Mouse (Mus musculus): ENCODE results near the gene Mustn1.
A peak's percentile ranks its signal among the peaks of the same experiment; 100 is the strongest.

The Mustn1 gene

DNA sequence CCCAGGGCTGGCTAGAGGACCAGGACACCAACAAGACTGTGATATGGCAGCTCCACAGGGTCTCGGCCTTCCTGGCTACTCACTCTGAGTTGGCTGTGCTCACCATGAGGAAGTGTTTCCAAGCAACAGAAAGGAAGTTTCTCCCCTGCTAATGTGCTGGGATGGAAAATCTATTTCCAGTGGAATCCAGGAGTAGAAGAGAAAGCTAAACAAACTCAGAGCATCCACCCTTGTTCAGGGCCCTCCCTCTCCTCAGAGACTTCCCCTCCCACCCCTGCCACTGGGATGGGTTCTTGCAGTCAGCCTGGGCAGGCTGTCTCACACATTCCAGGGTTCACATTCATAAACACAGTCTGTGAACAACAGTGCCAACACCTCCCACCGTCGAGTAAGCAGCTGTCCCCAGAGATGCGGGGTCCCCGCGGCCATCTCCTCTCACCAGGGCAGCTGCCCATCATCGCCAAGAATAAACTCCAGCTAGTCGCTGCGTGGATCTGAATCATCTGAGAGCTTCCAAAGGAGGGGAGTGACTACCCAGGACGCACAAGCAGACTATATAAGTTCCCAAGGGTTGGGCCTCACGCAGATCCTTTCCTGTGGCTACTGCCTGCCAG is at the start of gene Mustn1:
Gene Mustn1 (plus strand): TSS at position 243 of the 614 bp plus-strand sequence.
- no peak for DNase-seq (ENCODE audit: low spot score)

DNA sequence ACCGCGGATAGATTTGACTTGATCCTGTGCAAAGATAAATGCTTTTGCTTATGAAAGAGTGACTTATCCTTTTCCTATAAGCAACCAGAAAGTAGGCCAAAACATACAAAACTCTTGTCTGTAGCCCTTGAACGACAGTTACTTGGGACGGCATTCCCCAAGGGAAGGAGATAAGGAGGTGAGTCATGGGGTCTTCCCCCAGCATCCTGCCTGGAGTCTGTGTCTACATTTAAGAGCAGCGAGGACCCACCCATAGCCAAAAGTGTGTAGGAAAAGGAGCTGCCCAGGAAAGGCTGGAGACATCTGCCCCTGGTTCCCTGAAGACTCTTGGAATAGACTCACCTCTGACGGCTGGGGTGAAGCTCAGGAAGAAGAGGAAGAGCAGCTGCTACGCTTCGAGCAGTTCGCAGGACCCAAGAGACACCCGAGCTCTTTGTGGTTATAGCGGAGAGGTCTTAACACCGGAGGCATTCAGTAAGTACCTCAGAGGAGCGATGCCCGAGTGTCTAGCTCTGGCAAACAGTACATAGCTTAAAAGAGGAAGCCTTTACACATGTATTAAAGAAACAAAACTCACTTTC is 41.5 kb upstream of the Mustn1 start:
- DNase-seq (ENCODE audit: low spot score) = no peak

DNA sequence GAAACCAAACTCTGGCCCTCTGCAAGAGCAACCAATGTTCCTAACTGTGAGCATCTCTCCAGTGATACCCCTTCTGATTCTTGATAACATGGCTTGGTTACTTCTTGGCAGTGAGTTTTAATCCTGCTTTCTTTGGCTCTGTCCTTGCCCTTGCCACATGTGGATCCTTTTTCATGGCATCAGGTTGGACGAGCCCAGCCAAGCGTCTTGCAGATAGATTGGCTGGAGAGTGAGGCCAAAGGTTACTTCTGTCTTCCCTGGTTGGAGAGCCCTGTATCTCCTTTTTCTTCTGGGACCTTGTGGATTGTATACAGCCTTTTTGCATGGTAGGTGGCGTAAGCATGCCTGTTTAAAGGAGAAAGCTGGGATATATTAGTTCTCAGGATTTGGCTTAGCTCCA is 35.3 kb upstream of the Mustn1 start:
- DNase-seq (ENCODE audit: low spot score) = no peak

DNA sequence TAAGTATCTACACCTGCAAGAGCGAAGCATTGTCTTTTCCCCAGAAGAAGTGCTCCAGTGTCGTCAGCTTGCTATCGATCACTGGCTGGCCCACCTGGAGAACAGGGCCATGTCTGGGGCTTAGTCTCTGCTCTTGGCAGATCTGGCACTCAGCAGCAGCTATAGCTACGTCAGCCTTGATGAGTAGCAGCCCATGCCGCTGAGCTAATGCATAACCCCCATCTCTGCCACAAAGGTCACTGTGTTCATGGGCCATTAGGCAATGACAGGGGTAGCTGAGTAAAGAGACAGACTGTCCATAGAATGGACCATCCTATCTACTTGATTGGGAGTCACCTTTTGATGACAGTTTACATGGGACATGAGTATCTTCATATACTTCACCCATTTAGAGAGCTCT is 28.5 kb upstream of the Mustn1 start:
- no peak for DNase-seq (ENCODE audit: low spot score)

DNA sequence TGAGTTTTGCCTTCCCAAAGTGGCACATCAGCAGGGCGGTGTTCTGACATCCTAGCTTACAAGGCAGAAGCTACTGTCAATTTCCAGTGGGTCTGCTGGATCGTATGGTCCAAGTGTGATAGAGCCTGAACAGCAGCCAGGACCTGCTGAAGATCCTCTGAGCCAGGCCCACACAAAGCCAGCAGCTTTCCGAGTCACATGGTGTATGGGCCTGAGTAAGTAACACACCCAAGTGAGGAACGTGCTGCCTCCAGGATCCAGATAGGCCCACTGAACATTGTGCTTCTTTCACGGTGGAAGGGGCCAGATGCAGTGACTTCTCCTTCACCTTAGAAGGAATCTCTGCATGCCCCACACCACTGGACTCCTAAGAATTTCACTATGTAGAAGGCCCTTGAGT is 26.7 kb upstream of the Mustn1 start:
- no peak for DNase-seq (ENCODE audit: low spot score)

DNA sequence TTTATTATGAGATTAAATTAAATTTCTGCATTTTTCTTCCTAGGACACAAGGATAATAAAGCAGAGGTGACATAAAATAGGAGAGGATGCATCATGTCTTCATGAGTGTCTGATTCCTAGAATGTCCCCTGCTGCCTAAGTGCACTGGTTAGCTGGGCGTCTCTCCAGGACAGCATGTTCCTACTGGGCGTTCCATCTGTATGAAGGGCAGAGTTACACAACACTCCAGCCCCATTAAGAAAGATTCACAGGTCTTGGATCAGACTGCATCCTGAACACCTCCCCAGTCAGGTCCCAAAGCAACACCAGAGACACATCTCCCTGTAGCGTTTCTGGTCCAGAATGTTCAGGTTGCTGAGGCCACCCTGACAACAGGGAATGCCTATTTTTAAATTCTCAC is 23.7 kb upstream of the Mustn1 start:
- DNase-seq (ENCODE audit: low spot score) = no peak

DNA sequence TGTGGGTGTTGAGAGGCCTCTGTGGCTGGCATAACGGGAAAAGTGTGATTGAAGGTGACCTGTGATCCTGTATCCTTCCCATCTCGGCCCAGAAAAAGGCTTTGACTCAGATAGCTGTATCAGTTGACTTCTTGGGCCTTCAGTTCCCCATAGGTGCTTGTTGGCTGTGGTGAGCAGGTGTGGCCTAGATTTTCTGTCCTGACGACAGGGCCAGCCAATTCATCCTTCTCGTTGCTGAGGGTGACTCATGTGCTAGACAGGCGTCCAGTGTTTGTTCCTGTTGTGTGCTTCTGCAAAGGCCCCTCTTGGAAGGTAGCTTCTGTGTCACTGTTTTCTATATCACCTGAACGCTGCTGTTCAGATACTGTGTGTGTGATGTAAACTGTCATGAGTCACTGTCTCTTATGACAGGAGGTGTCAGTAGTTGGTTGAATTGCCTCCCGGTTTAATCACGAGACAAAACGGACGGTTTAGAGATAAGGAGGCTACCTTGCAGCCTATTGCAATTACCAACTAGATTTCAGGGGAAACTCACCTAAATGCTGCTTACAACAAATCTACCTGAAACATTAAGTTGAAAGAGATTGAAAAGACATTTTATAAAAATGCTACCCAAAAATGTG is 22.0 kb upstream of the Mustn1 start:
- DNase-seq (ENCODE audit: low spot score) = no peak

DNA sequence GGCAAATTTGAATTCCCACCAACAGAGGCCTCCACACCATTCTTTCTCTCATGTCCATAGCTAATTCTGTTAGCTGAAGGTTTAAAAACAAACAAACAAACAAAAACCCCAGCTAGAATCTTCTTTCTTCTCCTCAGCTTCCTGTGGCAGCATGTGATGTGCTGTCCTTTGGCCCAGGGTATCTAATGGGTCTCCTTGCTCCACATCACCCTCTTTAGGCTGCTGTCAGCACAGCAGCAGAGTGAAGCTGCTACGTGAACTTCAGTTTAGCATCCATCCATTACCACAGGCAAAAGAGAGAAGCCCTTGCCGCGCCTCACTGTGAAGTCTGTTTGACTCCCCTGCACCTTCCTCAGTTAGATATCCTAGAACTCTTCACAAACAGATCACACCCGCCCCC is 21.0 kb upstream of the Mustn1 start:
- no peak for DNase-seq (ENCODE audit: low spot score)

DNA sequence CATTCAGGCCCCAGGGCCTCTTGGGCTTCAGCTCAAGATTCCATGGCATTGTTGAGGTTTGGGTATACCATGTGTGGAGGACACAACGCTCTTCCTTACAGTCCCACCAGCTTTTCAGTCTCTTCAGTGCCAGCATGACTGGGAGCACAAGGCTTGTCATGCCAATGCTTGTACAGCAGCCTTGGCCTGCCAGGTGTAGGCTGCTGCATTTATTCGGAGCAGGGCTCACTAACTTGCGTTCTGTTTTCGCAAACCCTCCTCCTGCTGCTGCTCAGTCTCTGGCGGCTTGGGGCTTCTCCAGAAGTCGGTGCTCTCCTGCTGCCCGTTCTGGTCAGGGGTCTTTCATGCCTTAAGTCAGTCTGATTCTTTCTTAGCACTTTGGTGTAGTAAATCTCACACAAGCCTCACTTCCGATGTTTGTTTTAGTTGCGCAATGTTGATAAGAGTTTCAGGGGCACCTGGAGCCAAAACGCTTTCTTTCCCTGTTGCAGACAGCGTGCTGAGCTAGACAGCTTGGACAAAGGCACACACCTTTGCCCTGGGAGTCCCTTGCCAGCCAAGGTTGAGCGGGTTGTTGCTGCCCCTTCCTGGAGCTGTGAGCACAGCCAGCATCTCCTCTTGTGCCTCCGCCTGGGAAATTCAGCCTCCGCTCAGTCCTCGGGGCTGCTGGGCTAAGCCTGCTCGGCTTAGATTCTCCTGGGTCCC is 17.4 kb upstream of the Mustn1 start:
- DNase-seq (ENCODE audit: low spot score) = no peak

DNA sequence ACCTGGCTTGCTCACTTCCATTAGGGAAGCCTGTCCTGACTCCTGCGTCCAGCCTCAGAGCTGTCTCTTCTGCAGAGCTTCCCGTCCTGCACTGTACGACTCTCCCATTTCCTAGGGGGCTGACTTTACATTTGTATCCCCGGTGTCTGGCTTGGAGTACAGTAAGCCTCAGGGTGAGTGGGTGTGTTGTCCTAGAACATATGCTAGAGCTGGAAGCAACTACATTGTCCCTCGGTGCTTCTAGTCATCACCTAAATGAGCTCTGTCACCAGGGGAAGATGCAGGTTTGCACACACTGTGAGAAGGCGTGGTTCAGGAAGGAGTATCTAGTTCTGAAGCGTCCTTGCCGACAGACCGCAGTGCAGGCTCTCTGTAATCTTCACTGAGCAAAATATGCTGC is 16.6 kb upstream of the Mustn1 start:
- no peak for DNase-seq (ENCODE audit: low spot score)

DNA sequence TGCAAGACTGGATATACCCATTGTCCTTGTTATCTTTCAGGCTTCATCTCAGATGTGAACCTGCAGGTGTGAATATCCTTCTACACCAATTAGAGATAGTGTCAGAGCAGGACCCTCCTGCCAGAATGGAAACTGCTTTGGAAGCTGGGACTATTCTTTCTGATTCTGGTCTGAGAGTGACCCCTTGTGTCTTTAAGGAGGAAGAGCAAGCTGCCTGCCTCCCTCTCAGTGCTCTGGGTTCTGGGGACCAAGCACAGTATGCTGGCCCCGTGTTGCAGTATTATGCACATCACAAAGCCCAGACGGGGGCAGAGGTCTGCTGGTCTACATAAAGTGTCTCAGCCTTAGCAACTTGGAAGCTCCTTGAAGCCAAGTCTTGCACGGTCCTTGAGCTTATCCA is 13.7 kb upstream of the Mustn1 start:
- no peak for DNase-seq (ENCODE audit: low spot score)

DNA sequence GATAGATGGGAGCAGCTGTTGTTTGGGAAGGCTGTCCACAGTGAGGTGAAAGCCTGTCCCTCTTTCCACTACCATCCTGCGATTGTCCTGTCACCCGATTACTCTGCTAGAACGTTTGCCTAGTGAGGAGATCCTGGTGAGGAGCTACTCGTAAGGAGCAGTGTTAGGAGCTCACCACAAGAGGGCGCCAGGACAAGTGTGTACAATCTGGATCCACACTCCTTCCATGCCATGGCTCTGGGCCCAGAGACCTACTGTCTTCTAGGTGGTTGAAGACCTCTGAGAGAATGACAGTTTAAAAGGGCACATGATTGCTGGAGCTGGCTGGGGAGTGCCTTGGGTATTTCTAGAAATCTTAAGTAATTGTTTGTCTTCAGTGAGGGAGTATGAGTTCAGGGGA is 12.0 kb upstream of the Mustn1 start:
- peak; percentile 72 for DNase-seq (ENCODE audit: low spot score)

DNA sequence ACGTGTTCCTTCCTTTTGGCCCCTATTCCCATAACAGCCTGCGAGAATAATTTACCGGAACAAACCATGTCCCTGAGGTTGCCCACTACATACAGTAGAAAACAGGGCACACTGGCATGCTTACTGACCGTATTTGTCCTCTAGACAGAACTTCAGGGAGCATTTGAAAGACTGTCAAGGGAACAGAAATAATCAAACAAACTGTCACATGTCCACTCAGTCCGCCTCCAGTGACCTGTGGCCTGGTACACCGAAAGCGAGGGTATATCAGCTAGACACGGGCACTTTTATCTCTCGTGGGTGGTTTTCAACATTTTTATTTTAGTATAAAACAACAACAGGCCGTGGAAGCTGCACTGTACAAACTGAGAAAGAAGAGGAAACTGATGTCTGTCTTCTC is 10.2 kb upstream of the Mustn1 start:
- no peak for DNase-seq (ENCODE audit: low spot score)

DNA sequence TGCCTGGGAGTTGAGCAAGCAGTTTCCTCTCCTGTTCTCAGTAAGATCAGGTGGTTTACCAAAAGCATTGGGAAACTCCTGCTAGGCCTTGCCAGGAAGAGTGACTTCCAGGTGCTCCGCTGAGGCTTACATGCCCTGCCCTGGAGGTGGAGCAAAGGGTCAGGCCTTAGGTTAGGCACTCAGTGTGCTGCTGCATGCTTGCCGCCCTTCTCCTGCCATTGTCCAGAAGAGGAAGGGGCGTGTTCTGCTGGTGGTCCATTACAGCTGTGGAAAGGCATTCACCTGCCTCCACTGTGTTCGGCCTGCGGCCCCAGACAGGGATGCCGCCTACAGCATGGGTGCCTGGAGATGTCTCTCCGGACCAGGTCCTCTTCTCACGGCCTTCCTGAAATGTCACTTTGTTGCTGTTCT is 9.6 kb upstream of the Mustn1 start:
- no peak for DNase-seq (ENCODE audit: low spot score)

DNA sequence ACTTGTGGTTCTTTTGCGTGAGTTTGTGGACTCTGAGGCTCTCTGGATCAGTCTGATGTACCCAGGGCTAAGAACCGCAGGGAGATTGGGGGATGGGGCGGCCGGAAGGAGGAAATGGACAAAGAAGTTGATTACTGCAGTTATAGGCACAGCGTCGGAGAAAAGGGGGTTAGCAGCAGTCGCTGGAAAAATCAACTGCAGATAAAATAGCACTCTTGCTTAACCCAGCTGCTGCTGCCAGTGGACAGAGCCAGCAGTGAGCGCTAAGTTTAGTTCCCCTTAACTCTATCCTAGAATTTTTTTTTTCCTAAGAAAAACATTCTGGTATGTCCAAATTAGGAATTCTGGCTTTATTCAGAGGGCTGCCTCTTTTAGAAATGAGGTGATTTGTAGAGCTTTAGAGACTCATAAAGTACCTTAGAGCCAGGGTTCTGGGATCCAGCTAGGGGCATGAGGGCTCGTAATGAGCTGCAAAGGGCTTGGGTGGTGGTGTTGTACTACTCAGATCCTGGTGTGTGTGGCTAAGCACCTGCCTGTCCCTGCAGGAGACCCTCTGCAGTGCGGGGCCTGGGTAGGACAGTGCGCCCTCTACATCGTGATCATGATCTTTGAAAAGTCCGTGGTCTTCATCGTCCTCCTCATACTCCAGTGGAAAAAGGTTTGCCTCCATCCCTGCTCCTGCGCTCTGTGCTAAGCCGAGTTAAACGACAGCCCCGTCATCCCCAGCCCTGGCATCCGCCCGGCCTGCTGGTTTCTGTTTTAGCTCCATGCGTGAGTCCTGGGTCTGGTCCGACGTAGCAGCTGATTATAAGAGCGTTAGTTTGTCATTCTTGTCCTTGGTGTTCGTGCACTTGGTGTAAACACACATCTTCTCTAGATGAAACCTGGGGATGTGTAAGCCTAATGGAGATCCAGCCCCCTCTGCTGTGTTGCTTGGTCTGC is 8.5 kb upstream of the Mustn1 start:
- no peak for DNase-seq (ENCODE audit: low spot score)

DNA sequence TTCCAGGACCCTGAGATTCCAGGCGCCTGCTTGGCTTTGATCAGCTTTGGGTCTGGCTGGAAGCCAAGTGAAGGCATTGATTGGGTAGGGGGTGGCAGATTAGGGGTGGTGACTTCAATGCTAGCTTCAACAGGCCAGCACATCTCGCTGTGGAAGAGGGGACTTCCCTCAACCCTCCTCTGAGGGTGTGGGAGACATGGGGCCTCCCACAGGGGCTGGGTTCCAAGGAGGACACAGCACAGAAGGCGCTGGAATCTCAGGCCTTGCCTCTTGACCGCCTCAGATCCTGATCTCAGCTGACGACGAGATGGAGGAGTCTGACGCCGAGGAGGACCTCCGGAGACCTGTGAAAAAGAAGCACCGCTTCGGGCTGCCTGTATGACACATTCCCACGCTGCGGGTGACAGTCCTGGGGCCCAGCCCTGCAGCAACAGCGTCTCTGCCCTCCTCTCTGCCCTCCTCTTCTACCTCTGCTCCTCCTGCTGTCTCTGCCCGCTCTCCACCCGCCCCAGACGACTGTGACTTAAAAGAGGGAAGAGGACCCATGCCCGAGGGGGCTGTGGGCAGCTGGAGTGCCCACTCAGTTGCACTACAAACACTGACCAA is 4.8 kb upstream of the Mustn1 start:
- no peak for DNase-seq (ENCODE audit: low spot score)

DNA sequence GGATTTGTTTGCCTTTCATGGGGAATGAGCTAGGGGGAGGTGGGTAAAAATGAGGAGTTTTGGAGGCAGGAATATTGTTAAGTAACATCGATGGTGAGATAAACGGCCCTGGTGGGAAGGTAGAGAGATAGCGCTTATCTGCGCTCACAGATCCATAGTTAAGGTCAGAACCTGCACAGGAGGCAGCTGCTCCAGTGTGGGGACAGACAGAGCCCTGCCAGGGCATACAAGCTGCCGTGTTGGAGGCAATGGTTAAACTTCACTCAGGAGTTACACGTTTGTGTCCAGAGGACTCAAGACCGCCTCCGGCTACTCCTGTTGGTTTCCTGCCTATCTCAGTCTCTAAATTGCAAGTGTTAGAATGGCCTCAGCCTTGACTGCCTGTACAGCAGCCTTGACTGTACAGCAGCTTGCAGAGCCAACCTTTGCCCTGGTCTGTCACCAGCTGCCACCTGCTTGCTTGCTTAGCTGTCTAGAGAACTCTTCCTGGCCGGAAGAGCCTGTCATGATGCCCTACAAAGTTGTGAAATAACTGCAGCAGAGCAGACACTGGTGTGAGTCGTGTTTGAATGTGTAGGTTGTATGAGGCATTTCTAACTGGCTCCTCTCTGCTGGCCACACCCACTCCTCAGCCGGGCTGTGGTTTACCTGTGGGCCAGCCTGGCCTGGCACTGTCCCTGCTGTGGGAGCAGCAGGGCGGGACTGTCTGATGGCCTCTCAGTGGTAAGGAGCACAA is 3.7 kb upstream of the Mustn1 start:
- DNase-seq (ENCODE audit: low spot score) = no peak

DNA sequence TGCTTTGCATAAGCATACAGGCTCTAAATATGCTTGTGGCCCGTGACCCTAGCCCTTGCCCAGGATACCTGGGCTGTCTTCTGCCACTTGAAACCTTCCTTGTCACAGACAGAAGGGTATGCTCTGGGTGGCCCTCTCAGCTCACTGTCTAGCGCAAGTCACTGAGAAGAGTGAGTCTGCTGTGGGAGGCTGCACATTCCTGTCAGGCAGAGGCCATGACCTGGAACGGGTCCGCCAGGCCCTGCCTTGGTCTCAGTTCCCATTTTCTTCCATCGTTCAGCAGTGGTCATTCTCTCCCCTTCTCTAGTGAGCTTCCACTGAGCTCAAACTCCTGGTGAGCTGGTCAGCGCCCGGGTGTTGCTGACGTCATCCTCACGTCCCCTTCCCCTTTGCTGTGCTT is 3.0 kb upstream of the Mustn1 start:
- no peak for DNase-seq (ENCODE audit: low spot score)

DNA sequence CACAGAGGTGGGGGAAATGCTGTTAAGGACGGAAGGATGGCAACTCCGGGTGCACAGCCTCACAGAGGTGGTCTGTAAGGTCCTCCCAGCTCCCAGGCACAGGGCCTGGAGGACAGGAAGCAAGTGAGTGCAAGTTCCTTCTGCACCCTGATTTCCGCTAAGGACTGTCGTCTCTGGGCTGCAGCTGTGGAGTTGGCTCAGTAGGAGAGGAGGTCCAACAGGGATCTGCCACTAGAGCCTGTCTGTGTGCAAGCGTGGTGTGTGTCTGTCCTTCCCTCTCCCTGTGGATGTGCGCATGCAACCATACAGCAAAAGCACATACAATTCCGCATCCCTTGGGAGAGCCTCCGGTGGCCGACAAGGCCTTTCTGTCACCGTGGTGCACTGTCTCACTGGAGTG is 2.5 kb upstream of the Mustn1 start:
- DNase-seq (ENCODE audit: low spot score) = no peak

DNA sequence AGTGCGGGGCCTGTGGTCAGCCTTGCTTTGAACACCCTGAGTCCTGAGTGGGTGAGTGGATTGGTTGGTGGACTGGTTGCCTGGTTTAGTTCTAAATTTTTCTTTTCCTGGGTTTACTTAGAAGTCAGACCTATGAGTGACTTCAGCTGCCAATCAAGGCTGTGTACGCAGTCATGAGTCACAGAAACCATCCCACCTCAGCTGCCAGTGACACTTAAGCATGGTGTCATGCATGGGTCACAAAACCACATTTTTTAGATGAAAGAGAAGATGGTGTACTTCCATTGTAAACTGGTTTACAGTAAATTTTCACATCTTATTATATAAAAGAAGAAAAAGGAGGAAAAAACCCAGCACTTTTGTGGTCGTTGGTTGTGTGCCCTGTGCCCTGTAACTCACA is 1.2 kb upstream of the Mustn1 start:
- no peak for DNase-seq (ENCODE audit: low spot score)

DNA sequence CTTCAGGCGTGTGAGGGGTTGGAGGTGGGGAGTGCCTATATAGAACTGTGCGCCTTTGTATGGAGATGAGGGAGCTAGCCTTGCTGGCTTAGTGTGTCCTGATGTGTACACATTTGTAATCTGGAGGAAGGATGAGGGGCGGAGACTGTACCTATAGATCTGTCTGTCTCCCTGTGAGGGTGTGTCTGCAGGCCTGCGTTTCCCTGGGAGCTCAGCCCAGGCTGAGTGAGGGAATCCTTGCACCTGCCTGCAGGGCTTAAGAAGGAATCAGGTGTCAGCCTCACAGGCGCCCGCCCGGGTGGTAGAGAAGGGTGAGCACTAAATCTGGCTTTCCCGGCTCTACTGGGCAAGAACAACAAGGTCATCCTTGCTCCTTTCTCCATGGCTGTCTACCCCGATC is 794 bp downstream of the Mustn1 start:
- DNase-seq (ENCODE audit: low spot score) = no peak

Data from layer of hippocampus, adult 11-12 months (tissue).